Comparison of ENCODE assay signal across 9 mouse cellular contexts in genomic region chr15:14051872-14052271, GRCm38 (mm10).
DNase-seq lines count a peak whose midpoint lies in the region; ATAC-seq and TF ChIP-seq lines count a peak whose summit lies in the region.
"Had no signal": no experiment of that assay in that cellular context is flagged by ENCODE, and none has a peak within 500 bp of the region (broad histone marks: within the 10 kb centered on the region; RNA-seq: fewer than 3 reads in every experiment).

No protein-coding gene starts in this region.

- H3K27me3 ChIP-seq in intestine, postnatal 0 days (replicated peaks; ENCODE audit: control insufficient read depth, insufficient read depth, low read length): no peaks in the 10 kb centered on the region
- H3K27me3 ChIP-seq in intestine, embryonic 16.5 days (replicated peaks; ENCODE audit: control insufficient read depth, insufficient read depth, low read length): no peaks in the 10 kb centered on the region
- no peaks in the 10 kb centered on the region for H3K27me3 ChIP-seq in E14TG2a.4 (ENCODE audit: insufficient read depth, low read length)
- no peaks in the 10 kb centered on the region for H3K27me3 ChIP-seq in intestine, embryonic 15.5 days (replicated peaks)
- H3K27me3 ChIP-seq: megakaryocyte, embryonic 14.5 days had no signal

- H3K9ac ChIP-seq in intestine, postnatal 0 days (ENCODE audit: low read depth, low read length): no peak overlapping the region
- no peak overlapping the region for H3K9ac ChIP-seq in intestine, embryonic 16.5 days (ENCODE audit: low read depth, low read length)
- no peak overlapping the region for H3K9ac ChIP-seq in intestine, embryonic 15.5 days

- DNase-seq in ZHBTc4 (ENCODE audit: low read depth, low spot score): peak; percentile 52
- peak; percentile 19 to 42 for DNase-seq in layer of hippocampus, postnatal 10 days (ENCODE audit: low spot score in 2 of 2)
- no peak for DNase-seq in urinary bladder, adult 2 months (ENCODE audit: low spot score)
- DNase-seq in cerebellum, adult 18-20 months: no peak

- H3K4me1 ChIP-seq in intestine, postnatal 0 days (replicated peaks; ENCODE audit: control insufficient read depth, insufficient read depth, low read length): no peaks in the 10 kb centered on the region
- H3K4me1 ChIP-seq in intestine, embryonic 16.5 days (ENCODE audit: control insufficient read depth, insufficient read depth, low read length): no peaks in the 10 kb centered on the region
- H3K4me1 ChIP-seq in E14TG2a.4 (replicated peaks; ENCODE audit: low read depth, low read length): no peaks in the 10 kb centered on the region
- H3K4me1 ChIP-seq in intestine, embryonic 15.5 days (replicated peaks): no peaks in the 10 kb centered on the region
- H3K4me1 ChIP-seq: megakaryocyte, embryonic 14.5 days had no signal

- peak; percentile 44 for TF ChIP-seq CTCF in intestine, postnatal 0 days (IDR thresholded peaks at IDR 0.05; ENCODE audit: low read depth)
- TF ChIP-seq CTCF in E14TG2a.4 (conservative IDR thresholded peaks at IDR 0.05; ENCODE audit: low read length): peak; percentile 33

- no peak for ATAC-seq in intestine, postnatal 0 days
- ATAC-seq in intestine, embryonic 16.5 days: no peak
- ATAC-seq in intestine, embryonic 15.5 days: no peak

- H3K4me2 ChIP-seq in intestine, postnatal 0 days (replicated peaks; ENCODE audit: low read depth): no peak overlapping the region
- H3K4me2 ChIP-seq in intestine, embryonic 16.5 days (ENCODE audit: low read depth, low read length): no peak overlapping the region
- no peak overlapping the region for H3K4me2 ChIP-seq in intestine, embryonic 15.5 days (replicated peaks)

- no peaks in the 10 kb centered on the region for H3K36me3 ChIP-seq in intestine, postnatal 0 days (ENCODE audit: control insufficient read depth, insufficient read depth)
- no peaks in the 10 kb centered on the region for H3K36me3 ChIP-seq in intestine, embryonic 16.5 days (ENCODE audit: control insufficient read depth, insufficient read depth, low read length)
- H3K36me3 ChIP-seq in E14TG2a.4 (ENCODE audit: insufficient read depth, low read length): no peaks in the 10 kb centered on the region
- H3K36me3 ChIP-seq in intestine, embryonic 15.5 days: no peaks in the 10 kb centered on the region

- no peaks in the 10 kb centered on the region for H3K9me3 ChIP-seq in intestine, postnatal 0 days (ENCODE audit: control insufficient read depth)
- no peaks in the 10 kb centered on the region for H3K9me3 ChIP-seq in intestine, embryonic 16.5 days (ENCODE audit: control insufficient read depth, low read length)
- no peaks in the 10 kb centered on the region for H3K9me3 ChIP-seq in E14TG2a.4 (ENCODE audit: low read length)
- no peaks in the 10 kb centered on the region for H3K9me3 ChIP-seq in intestine, embryonic 15.5 days
- H3K9me3 ChIP-seq: megakaryocyte, embryonic 14.5 days had no signal

- WGBS in intestine, postnatal 0 days: 62% methylated on average over 3 of the region's 3 CpGs
- WGBS in intestine, embryonic 16.5 days: 65% methylated on average over 3 of the region's 3 CpGs
- WGBS in intestine, embryonic 15.5 days: 65% methylated on average over 3 of the region's 3 CpGs

- H3K27ac ChIP-seq in intestine, postnatal 0 days (ENCODE audit: low read depth, low read length): no peak overlapping the region
- no peak overlapping the region for H3K27ac ChIP-seq in intestine, embryonic 16.5 days (ENCODE audit: low read length)
- no peak overlapping the region for H3K27ac ChIP-seq in intestine, embryonic 15.5 days

- H3K4me3 ChIP-seq in intestine, postnatal 0 days (ENCODE audit: low read depth, low read length): no peak overlapping the region
- H3K4me3 ChIP-seq in intestine, embryonic 16.5 days (ENCODE audit: low read length): no peak overlapping the region
- H3K4me3 ChIP-seq in E14TG2a.4 (replicated peaks; ENCODE audit: low read length): no peak overlapping the region
- H3K4me3 ChIP-seq in intestine, embryonic 15.5 days (replicated peaks): no peak overlapping the region
- H3K4me3 ChIP-seq: megakaryocyte, embryonic 14.5 days had no signal

Comparison
In these comparisons a context has a peak if more than half of its experiments do, and no peak if none do; other contexts are left out.
1. DNase-seq: peak in ZHBTc4 (single experiment) and layer of hippocampus, postnatal 10 days (2 of 2); none in urinary bladder, adult 2 months (single experiment) and cerebellum, adult 18-20 months (0 of 2).